Mouse (Mus musculus) forelimb bud, embryonic 11.5 days (tissue): ENCODE measurements around the gene Oxt.
"Not testable (repeated sequence)": the region's sequence is repeated elsewhere in the genome, so short reads cannot be mapped to it uniquely, and the experiment has no call there.

Experiments used
- DNase-seq: peaks from one replicate; pipeline ENCODE4 v3.0.0-alpha.2; 2012; ENCODE audit warnings: low read depth, low spot score

Gene Oxt

DNA sequence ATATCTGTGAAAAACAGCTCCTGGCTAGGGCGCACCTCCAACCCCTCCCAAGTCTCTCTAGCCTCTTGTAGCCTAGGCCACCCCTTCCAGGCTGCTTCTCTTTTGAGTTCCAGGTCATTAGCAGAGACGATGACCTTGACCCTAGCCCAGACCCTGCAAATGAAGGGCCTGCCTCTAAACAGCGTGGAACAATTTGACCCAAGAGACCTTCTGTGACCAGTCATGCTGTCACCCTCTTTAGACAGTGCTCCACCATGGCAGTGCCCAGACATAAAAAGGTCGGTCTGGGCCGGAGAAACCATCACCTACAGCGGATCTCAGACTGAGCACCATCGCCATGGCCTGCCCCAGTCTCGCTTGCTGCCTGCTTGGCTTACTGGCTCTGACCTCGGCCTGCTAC is at the start of gene Oxt:
Gene Oxt, plus strand, starts transcription at position 301 of the 400 bp plus-strand sequence.
- no peak for DNase-seq

DNA sequence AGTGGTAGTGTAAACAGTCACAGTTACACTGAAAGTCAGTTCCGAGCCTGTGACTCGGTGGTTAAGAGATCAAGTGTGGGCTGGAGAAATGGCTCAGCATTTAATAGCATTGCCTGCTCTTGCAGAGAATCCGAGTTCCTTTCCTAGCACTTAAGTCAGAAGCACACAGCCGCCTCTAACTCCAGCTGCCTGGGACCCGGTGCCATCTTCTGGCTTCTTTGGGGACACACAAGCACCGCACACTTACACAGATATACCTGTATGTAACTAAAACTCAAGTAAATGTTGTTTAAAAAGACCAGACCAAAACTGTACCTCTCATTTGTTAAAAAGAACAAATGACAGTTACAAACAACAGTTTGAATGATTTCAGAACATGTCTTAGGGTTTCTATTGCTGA is 47.5 kb upstream of the Oxt start:
- no peak for DNase-seq

DNA sequence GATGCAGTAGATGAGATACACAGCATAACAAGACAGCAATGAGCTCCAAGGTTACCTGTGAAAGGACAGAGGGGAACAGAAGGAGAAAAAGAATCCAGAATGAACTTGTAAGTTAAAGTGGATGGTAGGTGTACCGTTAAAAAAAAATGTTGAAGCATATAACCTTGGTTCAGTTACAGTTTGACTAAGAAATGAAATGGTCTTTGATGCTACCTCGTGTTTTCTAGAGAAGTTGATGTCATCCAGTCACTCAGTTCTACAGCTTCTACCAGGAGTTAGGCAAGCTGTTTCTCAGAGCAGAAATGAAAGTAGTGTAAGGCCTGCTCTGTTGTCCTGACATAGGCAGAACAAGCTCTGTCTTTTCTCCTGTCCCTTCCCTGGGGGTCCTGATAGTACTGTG is 46.7 kb upstream of the Oxt start:
- no peak for DNase-seq

GRCm38 (mm10) chr2:130529925-130530324 is 46.0 kb upstream of the Oxt start:
- no peak for DNase-seq

DNA sequence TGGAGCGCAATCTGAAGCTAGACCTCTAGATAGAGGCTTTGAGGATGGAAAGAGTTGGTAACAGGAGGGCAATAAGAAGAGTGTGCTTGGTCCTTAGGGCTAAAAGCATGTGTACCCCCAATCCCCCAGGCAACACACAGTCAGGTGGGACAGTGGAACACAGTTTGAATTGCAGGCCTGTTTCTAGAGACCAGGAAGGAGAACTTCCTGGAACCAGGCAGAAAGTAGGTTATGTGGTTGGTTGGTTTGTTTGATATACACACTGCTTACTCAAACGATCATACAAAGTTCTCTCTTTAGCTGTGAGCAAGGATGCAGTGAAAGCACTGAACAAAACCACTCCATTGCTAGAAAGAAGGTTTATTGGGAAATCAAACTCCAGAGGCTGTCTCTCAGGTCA is 43.8 kb upstream of the Oxt start:
- no peak for DNase-seq

GRCm38 (mm10) chr2:130535017-130535416 is 41.0 kb upstream of the Oxt start:
- no peak for DNase-seq

- DNase-seq, result no peak
Measured at GRCm38 (mm10) chr2:130536890-130537289, 39.1 kb upstream of the Oxt start.

DNA sequence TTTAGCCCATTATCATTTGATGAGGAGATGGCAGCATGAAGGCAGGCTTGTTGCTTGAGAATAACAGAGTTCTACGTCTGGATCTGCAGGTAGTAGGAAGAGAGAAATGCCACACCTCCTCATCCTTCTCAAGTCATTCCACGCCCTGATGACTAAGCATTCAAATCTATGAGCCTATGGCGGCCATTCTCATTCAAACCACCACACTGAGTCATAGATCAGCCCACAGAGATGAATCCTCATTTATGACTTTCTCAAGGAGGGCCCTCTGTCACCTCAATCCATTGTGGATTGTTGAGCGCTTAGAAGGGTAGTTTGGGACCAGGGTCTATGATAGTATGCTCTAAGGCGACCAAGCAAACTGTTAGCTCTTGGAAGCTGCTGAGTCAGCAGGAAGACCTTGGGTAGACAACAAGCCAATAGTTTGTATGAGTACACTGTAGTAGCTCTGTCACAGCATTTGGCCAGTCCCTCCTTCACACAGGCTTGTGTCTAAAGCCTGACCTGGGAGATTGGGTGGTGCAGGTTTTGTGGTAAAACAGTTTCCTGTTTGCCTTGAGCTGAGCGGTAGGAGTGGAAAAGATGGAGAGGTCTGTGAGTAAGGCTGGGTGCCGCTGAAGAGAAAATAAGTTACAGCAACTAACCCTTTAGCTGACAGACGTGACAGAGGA is 37.0 kb upstream of the Oxt start:
- DNase-seq, result no peak

- no peak for DNase-seq
Measured at GRCm38 (mm10) chr2:130540266-130540665, 35.7 kb upstream of the Oxt start.

GRCm38 (mm10) chr2:130546957-130547356 is 29.0 kb upstream of the Oxt start:
- no peak for DNase-seq

- DNase-seq, result no peak
Measured at GRCm38 (mm10) chr2:130554841-130555240, 21.1 kb upstream of the Oxt start.

GRCm38 (mm10) chr2:130556292-130556691 is 19.7 kb upstream of the Oxt start:
- DNase-seq, result no peak

DNA sequence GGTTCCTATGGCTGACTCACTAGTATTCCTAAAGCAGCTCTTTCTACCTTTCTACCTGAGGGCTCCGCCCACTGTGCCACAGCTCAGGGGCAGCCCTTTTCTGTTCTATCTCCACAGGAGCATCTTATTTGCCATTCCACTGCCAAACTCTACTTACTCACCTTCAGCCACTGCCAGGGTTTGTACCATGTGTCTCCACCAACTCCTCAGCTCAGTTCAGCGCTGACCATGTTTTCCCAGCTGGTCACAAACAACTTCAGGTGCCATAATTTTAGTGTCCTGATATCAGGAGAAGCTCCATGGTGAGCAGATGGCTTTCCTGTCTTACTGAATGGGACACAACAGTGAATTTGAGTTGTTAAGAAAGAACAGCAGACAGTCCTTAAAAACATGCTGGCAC is 18.5 kb upstream of the Oxt start:
- DNase-seq, result no peak

DNA sequence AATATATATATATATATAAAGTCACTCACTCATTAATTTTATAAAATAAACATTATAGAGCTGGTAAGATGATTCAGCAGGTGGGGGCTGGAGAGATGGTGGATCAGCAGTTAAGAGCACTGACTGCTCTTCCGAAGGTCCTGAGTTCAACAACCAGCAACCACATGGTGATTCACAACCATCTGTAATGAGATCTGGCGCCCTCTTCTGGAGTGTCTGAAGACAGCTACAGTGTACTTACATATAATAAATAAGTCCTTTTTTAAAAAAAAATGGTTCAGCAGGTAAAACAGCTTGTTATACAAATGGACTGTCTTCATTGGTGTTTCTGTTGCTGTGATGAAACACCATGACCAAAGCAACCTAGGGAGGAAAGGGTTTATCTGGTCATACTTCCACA is 18.0 kb upstream of the Oxt start:
- no peak for DNase-seq

GRCm38 (mm10) chr2:130563212-130564055 is 12.5 kb upstream of the Oxt start, which contains the start of gene Mrps26:
TSS of gene Mrps26 (plus strand) at chr2:130563742.
- peak; percentile 90 for DNase-seq

GRCm38 (mm10) chr2:130564063-130564462 is 11.9 kb upstream of the Oxt start:
- no peak for DNase-seq

DNA sequence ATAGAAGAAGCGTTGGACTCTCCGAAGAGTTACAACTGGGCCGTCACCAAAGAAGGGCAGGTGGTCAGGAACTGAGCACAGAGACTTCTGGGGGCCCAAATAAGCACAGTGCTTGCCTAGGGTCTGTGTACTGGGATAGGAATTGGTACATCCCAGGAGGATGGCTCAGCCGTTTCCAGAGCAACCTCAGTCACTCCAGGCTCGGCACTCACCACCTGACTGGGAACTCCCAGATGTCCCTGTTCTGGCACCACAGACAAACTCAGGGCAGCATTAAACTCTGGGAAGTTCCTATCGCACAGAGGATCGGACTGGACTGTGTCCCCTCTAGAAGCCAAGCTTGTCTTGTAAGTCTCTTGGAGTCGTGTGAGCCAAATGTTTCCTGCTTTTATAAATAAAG is 11.0 kb upstream of the Oxt start:
- DNase-seq, result no peak

- DNase-seq, result no peak
Measured at GRCm38 (mm10) chr2:130568921-130569320, 7.1 kb upstream of the Oxt start.

DNA sequence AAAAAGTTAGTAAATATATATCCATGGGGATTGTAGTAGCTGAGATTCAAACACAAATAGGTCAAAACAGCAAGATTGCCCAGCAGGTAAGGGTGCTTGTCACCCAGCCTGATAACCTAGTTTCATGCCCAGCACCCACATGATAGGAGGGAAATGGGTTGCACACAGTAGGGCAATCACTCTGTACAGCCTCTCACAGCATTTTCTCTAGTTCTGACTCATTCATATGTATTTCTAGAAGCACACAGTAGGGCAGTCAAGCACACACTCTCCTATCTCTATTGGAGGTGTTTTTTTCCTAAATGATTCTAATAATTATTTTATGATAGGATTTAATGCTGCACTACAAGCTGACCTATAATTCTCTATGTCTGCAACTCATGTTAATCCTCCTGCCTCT is 6.0 kb upstream of the Oxt start:
- no peak for DNase-seq

DNA sequence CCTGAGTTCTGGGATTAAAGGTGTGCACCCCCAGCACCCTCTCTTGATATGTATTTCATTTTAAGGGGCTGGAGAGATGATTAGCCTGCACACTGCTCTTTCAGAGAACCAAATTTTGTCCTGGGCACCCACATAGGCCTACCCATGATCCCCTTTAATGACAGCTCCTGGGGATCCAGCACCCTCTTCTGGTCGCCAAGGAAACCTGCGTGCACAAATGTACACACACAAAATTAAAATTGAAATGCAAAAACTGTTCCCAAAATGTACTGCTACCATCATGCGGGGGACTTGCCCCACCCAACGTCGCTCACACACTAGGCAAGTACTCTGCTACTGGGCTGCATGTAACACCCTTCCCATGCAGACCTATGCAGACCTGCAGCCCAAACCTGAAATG is 1.0 kb upstream of the Oxt start:
- no peak for DNase-seq

DNA sequence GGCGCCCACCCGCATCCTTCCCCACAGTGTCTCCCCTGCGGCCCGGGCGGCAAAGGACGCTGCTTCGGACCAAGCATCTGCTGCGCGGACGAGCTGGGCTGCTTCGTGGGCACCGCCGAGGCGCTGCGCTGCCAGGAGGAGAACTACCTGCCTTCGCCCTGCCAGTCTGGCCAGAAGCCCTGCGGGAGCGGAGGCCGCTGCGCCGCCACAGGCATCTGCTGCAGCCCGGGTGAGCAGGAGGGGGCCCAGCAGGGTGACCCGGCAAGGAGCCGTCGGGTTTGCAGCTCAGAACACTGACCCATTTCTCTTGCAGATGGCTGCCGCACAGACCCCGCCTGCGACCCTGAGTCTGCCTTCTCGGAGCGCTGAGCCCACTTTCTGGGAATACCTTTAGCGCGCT is 591 bp downstream of the Oxt start:
- not testable (repeated sequence) for DNase-seq

DNA sequence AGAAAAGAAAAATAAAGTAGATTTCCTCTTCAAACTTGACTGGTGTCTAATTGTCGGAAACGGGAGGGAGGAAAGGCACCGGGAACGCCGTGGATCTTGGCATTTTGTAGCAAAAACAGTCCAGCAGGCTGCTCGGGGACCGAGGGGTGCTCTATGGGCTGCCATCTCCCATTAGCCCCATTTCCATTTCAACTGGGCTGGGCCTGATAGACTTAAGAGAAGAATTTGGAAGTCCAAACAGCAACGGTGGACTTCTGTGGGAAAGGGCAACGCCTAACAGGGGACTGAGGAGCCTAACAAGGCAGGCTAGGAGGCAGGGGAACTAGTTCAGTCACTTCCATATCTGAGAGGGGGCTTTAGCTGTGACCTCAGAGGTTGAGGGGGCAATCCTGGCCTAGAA is 1.0 kb downstream of the Oxt start:
- no peak for DNase-seq

DNA sequence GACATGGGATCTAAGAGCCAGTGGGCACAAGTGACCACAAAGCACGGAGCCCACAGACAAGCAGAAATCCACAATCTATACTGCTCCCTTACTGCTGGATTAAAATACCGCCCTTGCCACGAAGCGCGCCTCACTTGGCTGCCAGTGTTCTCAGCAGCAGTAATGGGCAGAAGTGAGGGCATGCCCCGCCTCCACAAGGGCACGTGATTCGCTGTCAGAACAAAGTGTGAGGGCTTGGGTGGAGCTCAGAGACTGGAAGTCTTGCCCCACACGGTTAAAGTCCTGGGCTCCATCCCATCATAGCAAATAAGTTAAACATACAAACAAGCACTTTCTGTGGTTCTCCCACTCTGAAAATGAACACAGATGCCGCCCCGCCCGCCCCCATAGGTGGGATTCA is 1.7 kb downstream of the Oxt start:
- DNase-seq, result no peak
